Mouse (Mus musculus) B cell, adult 62 days (primary cell): Measurements from ENCODE around the gene Vmn1r239-ps. TPM values are rescaled to one million over a fixed set of nuclear protein-coding genes. Genes with fewer than 3 reads are reported as not detected.

ENCODE experiments used
- total RNA-seq: library from RNA; stranded (reverse); gene quantifications from 4 replicates; pipeline ENCODE4 v1.2.4, GENCODE M21; 2023

Vmn1r239-ps gene
- total RNA-seq = not detected in 4 replicates

DNA sequence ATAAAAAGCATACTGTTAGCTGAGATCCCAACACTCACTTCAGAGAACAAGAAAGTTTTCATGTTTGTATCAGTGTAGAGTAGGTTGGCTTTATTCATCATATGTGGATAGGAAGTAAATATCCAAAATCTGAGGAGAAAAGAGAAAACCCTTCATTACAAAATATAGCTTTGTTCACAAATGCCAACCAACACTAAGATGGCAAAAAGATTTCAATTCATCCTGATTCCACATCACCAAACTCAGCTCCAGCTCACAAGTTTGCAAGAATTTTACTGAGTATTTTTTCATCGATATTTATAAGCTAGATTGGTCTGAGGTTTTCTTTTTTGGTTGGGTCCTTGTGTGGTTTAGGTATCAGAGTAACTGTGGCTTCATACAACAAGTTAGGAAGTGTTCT is at the start of gene Vmn1r239-ps:
Gene Vmn1r239-ps (minus strand): TSS at position 101 of the 400 bp plus-strand sequence.

DNA sequence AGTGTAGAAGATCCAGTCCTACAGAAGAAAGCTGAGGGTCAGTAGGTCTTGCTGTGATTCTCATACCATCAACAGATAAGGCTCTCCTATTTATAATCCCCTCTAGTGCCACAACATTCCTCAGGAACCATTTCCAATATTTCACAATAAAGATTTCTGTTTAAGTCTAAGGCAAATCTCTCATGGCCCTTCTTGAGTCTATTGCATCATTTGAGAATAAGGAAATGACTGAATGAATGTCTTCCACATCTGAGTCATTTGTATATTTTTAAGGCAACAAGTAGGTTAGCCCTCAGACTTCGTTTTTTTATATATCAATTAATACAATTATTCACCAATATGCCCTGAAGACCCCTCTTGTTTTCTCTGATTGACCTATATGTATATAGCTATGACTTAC is 24.4 kb downstream of the Vmn1r239-ps start, which contains the start of gene Il13ra2:
Gene Il13ra2 (minus strand): TSS at position 64 of the 400 bp plus-strand sequence.

Other genes starting within 250 kb of the Vmn1r239-ps start
- not detected in 4 replicates for gene Il13ra2, start 24.5 kb downstream of the Vmn1r239-ps start, total RNA-seq
- gene Lrch2, start 100.4 kb upstream of the Vmn1r239-ps start, total RNA-seq = not detected in 4 replicates